Mouse (Mus musculus) adrenal gland, postnatal 14 days (tissue): ENCODE results near the gene Fam19a5. TPM values are rescaled to one million over a fixed set of nuclear protein-coding genes. Genes with fewer than 3 reads are reported as not detected.

ENCODE experiments used
- DNase-seq: peaks from one replicate; pipeline ENCODE4 v3.0.0; 2021; ENCODE audit warnings: mixed read lengths
- long read RNA-seq, 2 experiments: library from polyadenylated mRNA; stranded (forward); transcript quantifications; one replicate each; pipeline ENCODE4 v2.0.0; 2021
- total RNA-seq: library from RNA; stranded (reverse); gene quantifications from 2 replicates; pipeline ENCODE4 v1.2.3, GENCODE M21; 2021

The Fam19a5 gene
- total RNA-seq = 6.3 and 7.3 TPM in 2 replicates
- long read RNA-seq, experiment 1, transcript Fam19a5-201 (4 exons, 2,603 nt) = major isoform, 8 of 16 reads
- long read RNA-seq, experiment 1, partial matches to known transcripts = 2 of 16 reads
- long read RNA-seq, experiment 1, other reads (novel, unspliced or antisense) = 5 of 16 reads
- long read RNA-seq, experiment 2, partial matches to known transcripts = 0 of 6 reads
- long read RNA-seq, experiment 2, other reads (novel, unspliced or antisense) = 3 of 6 reads

DNA sequence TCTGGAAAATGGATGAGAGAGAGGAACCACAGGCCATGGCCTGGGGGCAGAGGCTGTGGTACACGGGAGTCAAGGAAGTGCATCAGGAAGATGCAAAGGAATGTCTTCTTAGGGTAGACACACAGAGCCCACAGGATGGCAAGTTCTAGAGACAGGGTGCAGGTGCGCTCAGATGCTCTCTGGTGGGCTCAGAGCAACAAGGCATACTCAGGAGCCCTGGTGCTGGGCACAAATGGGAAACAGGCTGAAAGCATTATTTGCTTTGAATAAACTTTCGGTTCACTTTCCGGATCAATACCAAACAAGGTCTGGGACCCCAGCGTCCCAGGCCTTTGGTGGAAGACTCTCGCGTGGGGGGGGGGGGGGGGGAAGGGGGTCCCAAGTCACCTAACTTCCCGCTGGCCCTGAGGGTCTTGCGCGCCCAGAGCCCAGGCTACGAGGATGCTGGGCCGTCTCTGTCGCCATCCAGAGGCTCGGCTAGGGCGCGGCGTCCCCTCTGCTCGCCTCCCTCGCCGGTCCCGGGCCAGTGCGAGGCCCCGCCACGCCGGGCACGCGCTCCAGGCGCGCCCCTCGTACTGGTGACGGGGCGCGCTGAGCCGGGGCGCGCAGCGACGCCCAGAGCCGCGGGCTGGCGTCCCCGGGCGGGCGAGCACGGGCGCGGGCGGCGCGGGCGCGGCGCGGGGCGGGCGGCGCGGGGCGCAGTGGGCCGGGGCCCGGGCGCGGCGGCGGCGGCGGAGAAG lies at the start of gene Fam19a5:
Gene Fam19a5, plus strand, starts transcription at position 701 of the 740 bp plus-strand sequence.
- DNase-seq = peak; percentile 14

DNA sequence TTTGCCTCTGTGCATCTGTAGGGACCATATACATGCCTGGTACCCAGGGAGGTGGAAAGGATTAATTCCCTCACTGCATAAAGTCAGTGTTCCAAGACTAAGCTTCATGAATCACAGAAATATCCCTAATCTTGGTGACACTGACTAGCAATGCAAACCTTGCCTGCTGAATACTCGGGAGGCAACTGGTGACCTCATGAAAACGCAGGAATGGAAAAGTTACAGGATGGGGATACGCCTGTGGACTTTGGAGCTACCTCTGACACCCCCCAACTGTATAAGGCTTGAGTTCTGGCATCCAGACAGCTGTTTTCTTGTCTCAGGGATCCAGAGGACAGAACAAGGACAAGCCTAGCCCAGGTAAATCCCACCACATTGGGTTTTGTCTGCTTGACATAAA lies 42.4 kb upstream of the Fam19a5 start:
- no peak for DNase-seq

DNA sequence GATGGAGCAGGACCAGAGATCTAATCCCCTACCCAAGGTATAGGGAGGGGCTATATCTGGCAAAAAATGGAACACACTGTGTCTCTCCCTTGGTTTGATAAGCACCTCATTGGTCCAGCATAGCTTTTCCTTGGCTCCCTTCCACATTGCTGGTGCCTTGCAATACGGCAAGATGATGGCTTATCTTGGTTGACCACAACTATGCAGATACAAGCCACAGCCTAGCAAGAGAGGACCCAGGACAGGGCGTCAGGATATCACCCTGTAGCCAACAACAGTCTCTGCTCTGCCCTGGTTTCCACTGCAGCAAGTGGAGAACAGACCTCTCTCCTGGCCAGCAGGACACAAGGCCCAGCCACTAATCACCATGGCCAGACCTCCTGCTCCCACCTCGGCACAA lies 36.8 kb upstream of the Fam19a5 start:
- peak; percentile 5 for DNase-seq

DNA sequence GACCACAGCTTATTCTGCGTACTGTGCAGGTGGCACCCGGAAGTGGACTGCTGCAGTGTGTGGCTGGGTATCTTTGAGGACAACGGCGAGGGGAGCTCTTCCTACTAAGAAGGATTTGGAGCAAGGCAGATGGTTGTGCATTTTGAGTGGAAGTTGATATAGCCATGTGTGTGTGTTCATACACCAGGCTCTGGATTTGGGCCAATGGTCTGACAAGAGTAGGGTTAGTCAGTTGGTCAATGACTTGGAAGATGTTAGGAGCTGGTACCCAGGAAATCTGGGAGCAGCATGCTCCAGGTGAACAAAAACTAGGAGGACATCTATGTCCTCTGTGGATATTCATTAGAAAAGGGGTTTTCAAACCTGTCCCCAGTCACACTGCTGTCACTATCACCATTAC lies 33.2 kb upstream of the Fam19a5 start:
- no peak for DNase-seq

DNA sequence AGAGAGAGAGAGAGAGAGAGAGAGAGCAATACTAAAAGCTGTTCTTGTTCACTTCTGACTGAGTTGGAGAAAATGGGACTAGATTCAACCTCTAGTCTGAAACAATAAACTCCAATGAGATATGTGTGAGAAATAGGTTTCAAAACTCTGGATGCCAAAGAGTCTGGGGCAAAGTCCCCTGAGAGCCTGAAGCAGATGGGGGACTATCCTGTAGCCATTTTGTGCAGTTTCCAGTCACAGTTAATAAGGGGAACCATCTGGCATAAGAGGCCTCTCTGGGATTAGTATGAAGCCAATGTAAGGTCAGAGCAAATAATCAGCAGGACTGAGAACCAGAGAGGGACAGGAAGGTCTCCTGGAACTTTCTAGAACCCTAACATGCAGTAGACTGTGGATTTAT lies 25.9 kb upstream of the Fam19a5 start:
- DNase-seq = no peak

DNA sequence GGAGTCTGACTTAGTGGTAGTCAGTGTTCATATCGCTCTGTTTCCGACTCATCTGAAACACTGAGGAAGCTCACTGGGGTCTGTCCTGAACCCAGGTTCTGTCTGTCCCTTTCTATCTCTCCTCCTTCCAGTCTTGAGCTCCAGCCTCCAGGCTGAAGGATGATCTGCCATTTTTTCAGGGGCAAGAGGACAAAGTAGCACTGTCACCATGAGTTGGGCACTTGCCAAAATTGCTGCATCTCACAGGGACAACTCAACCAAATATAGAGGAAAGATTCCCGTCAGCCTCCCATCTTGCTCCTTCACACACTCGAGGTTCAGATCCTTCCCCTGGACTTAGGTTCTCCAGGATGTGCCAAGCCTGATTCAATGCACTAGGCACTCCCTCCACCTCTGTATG lies 14.8 kb upstream of the Fam19a5 start:
- DNase-seq = no peak

DNA sequence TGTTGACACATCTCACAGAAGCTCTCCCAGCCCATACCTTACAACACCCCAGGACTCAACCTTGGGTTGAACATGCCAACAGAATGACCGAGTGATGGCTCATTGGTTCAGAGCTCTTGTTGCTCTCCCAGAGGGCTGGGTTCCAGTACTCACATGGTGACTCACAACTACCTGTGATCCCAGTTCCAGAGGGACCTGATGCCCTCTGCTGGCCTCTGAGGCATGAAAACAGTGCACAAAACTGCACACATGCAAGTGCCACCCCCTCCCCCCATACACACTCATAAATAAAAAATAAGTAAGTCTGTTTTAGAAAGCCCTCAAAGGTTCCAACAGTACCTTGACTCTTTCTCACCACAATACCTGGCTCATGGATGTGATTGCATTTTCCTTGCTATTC lies 2.4 kb upstream of the Fam19a5 start:
- peak; percentile 6 for DNase-seq

DNA sequence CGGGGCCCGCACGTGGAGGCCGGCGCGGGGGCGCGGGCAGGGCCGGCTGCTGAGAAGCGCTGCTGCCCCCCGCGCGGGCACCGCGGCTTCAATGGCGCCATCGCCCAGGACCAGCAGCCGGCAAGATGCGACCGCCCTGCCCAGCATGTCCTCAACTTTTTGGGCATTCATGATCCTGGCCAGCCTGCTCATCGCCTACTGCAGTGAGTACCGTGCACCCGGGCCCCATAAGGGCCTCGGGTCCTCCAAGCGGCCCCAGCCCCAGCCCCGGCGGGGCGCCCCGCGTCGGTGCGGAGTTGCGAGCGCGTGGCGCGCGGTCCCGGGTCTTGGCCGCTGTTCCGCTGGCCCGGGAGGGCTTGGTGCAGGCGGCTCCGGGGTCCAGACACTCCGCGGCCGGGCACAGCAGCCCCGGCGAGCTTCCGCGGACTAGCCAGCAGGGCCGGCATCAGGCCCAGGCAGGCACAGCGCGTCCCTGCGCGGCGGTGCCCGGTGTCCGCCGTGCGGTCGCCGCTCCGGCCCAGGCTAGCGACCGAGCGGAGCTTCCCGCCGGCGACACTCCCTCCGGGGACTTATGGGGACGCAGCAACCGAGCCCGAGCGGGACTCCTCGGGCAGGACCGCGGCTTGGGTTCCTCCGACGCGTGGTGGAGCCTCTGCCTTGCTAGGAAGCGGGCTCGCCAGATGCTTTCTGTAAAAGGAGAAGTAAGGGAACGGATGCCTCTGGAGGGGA lies 466 bp downstream of the Fam19a5 start:
- DNase-seq = peak; percentile 69

DNA sequence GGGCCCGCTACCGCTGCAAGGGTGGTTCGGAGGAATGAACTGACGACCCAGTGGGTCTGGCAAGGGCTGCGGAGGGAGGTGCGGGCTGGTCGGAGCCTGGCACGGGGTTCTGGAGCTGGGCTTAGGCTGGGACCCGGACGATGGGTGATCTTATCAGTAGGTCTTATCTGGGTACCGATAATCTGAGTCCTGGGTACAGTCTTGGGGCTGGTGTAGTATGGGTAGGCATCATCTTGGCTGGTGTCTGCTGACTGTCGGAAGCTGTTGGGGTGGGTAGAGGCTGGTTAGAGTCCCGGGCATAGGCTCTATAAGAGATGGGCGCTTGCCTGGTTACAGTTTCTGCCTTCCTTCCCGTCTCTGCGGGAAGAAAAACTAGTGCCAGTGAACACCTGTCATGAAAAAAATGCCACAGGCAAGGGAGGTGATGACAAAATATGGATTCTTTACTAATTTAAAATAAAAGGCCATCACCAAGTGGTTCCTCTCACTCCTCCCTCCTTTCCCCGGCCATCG lies 1.1 kb downstream of the Fam19a5 start:
- DNase-seq = no peak

DNA sequence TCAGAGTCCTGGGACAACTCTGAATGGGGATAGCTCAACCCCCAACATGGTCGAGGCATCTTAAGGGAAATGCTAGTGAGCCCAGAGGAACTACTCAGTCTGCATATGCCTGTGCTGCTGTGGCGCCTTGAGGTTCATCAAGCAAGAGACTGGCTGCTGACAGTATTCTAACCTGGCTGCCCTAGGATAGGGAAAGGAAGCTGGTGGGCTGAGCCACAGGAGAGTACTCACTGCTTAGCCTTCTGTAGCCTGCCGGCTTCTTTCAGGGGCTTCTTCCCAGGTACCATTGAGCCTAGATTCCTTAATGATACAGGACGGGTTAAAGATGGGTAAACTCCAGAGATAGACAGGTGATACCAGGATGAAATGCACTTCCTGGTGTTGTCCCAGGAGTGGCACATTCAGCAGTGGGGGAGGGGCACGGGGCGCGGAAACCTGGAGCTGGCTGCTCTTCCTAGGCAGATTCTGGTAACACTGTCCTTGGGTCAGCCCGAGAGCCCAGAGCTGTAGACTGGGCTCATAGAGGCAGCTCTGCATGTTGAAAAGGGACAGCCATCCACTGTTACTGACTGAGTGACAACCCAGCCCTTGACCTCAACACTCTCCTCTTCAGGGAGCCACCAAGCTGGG lies 1.7 kb downstream of the Fam19a5 start:
- no peak for DNase-seq

DNA sequence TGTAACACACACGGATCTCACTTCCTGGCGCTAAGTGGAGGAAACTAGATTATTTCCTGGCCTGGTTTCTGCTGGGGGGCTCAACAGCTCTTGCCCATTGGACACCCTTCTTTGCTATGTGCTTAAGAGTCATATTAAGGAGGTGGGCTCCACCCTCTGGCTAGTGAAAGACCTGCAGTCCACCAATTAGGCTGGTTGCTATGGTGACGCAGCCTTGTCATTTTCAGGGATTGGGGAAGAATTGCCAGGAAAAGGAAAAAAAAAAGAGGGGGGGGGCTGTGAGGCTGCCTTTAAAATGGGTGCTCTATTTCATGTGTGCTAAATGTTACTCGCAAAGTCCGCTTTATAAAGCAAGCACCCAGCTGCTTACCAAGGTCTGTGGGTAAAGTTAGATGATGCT lies 2.9 kb downstream of the Fam19a5 start:
- peak; percentile 14 for DNase-seq

DNA sequence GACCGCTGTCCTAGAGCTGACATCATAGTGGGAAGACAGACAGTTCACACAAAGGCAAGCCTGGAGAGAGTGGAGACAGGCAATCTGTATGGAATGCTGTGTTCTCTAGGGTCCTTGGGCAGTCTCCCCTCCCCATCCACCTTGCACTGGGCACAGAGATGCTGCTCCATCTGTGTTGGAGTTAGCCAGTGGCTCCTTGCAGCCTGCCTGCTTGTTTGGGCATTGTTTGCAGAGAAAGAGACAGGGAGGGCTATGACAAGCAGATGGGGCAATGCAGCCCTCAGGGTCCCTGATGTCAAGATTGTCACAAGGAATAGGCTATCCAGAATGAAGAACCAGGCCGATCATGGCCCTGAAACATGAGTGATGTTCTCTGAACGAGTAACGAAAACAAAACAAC lies 5.6 kb downstream of the Fam19a5 start:
- DNase-seq = no peak

DNA sequence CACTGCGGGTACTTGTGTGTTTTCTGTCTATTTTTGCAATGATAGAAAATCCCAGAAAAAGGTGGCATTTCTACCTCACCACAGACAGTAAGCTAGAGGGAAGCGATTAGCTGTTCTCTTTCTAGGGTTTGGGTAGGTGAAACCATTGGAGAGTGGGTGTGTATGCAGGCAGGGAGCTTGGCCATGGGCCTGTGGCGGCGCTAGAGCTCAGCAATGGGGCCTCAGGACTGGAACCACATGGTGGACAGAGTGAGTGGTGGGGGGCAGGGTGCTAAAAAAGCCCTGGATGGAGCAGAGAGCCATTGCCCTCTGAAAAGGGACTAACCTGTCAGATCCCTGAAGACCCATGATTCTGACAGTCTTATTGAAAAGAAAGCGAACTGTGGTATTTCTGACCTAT lies 6.7 kb downstream of the Fam19a5 start:
- DNase-seq = no peak

DNA sequence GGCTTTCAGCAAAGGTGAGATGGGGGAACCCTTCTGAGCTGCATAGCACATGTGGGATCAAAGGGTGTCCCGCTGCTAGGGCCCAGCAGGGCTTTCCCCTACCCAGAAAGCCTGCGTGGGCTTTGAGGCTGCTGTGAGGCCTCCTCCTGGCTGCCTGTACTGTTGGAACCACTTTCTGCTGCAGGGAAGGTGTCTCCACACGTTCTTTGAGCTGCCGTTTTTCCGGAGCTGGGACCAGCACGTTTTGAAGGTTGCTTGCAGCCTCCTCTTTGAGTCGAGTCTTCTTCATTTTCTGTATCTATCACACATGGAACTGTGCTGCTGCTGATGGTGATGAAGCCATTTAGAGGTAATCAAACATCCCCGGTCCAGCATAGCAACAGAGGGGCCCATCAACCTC lies 7.5 kb downstream of the Fam19a5 start:
- no peak for DNase-seq

DNA sequence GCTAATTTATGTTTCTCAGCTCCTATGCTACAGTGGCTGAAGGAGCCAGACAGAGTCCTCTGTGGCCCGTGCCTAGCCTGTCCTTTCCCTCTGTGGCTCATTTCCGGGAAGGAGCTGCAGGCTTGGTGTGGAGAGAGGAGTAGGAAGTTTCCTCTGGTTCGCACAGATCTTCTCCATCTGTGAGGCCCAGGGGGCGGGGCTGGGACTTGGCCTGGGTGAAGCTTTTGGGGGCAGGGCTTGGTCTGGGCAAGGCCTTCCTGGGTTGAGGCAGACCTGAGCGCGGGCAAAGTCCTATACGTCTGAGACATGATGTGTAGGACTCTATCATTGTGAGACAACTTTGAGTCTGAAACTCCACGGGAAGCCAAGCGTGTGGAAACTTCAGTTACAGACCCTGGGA lies 11.7 kb downstream of the Fam19a5 start:
- no peak for DNase-seq

DNA sequence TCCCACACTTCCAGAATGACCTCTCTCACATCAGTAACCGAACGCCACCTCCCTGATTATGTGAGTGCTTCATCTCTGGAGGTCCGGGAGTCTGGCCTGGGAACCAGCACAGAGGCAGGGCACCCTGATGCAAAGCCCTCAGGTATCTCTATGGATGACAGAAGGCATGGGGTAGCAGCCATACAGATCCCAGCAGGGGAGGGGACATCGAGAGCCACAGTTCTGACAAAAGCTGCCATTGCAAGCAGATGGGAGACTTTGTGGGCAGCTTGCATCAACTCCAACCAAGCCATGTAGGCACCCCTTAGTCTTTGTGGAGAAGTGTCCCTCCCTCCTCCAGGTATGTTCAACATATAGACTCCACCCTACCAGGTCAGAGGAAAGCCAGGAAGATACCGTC lies 20.2 kb downstream of the Fam19a5 start:
- DNase-seq = no peak

DNA sequence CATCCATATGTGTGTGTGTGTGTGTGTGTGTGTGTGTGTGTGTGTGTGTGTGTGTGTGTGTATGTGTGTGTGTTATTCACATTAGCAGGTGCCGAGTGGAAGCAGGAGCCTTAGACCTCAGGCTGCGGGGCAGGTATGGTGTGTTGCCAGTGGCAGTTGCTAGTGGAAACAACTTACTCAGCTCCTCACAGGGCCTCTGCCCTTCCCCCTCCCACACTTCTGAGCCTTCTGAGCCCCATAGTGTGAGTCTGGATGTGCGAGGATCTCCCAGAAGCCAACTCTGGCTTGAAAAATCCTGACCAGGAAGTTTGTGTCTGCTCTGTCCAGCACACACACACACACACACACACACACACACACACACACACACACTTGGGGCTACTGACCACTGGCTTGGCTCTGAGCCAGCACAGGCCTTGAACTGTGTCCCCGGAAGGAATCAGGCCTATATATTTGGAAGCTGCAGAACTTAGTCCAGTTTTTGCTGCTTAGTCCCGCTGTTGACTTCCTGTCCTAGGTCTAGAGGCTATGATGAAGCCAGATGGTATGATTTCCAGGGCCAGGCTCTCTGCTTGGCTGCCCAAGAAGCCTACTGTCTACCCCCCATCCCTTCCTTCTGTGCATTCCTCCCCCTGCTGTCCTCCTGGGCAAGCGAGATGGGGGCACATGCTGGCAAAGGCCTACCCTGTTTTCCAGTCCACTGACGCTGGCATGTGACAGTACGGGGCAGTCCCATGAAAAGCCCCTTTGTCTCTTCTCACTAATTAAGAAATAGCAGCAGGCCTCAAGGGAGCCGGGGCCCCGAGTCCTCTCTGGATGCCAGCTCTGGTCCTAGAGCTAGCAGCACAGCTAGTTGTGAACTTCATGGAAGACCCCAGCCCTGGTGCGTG lies 22.2 kb downstream of the Fam19a5 start:
- no peak for DNase-seq

DNA sequence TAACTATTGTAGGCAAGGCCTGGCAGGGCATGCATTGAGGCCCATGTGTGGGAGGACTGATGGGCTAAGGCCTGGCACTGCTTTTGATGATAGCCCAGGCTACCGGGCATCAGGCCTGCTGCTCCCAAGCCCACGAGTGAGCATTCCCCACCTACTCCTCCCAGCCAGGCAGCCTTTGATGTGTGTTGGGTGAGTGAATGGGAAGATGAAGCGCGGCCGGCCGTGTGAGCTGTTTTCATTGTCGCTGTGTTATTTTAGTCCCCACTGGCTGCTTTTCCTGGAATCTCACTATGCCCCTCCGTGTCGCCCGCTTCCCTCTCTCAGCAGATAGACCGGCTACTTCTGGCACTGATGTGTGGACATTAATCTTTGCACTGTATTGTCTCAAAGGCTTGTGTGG lies 26.1 kb downstream of the Fam19a5 start:
- DNase-seq = no peak

DNA sequence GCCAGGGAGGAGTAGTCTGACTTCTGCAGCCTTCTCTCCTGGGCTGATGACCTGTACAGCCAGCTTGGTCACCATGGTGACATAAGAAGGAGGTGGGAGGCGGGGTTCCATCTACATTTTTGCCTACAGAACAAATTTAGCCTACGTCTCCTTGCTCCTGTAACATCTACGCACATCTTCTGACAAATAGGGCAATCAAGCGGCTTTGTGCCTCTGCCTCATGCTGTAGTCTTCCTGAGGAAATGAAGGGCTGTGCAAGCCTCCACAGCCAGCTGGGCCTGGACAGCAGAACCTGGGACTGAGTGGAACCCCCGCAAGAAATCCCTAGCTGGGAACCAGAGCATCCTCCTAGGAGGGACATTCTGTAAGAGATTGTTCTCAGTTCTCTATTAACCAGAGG lies 35.8 kb downstream of the Fam19a5 start:
- DNase-seq = no peak

DNA sequence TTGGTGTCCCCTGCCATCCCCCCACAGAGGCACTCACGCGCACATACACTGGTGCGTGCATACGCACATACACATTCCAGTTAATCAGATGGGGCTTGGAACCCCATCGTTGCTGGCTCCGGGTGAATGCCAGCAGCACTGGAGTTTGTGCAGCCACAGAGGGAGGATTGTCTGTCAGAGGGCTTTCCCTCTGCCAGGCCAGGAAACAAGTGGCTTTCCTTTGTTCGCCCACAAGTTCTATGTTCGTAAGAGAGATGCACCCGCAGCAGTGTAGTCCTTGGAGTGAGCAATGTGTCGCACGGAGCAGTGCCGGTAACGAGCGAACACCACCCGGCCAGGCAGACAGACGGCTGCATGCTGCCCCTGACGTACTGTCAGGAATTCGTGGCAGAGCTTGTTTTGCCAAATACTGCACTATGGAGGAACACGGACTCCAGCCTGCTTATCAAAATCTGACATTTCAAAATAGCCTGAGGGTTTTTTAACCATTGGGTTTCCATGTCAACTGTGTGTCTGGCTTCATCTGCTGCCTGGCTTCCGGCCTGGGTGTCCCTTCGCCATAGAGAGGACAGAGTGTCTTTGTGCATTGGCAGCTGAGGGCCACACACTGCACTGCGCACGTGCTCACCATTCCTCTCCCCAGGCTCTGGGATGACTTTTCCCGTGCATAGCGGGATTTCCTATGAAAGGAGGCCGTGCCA lies 40.0 kb downstream of the Fam19a5 start:
- DNase-seq = no peak

DNA sequence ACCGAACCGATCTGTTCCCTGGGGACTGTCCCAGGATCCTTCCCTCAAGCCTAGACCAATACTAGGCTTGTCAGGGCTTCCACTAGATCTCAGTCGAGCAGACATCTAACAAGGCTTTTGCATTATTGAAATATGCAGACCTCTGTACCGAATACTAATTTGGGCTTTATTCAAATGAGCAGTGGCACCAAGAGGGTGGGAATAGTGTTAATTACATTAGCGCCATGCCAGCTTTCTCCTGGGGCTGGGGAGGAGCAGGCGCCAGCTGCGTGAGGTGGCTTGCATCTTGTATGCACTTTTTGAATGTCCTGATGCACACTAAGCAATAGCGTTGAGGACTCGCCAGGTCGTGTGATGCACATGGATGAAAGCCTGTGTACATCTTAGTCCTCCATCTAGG lies 46.9 kb downstream of the Fam19a5 start:
- DNase-seq = no peak
